Mouse (Mus musculus): ENCODE data around the gene Acacb. TPM values are rescaled to one million over a fixed set of nuclear protein-coding genes. Genes with fewer than 3 reads are reported as not detected.
A peak's percentile ranks its signal among the peaks of the same experiment; 100 is the strongest.

Acacb gene
- polyA plus RNA-seq, 2 experiments: 2.7 to 4.9 TPM

DNA sequence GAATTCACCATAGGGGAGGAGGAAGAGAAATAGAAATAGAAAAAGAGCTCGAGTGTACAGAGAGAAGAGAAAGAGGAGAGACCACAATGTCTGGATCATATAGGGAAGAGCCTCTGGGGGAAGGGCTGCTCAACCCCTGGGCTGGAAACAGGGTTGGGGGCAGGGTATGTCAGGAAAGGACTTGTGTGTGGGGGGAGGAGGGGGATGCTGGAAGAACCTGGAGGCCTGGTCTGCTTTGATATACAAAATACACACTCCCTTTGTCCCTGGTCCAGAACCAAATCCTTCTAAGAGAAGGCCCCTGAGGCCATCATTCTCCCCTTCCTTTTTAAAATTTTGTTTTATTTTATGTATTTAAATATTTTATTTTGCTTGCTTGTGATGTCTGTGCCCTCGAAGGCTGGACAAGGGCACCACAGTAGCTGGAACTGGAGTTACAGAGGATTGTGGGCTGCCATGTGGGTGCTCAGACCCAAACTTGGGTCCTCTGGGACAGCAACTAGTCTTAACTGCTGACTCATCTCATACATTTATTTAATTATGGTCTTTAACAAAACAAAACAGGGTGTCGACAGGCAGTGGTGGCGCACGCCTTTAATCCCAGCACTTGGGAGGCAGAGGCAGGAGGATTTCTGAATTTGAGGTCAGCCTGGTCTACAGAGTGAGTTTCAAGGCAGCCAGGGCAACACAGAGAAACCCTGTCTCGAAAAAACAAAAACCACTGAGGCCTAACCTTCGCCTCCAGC is 19.7 kb upstream of the Acacb start:
- Histone ChIP-seq H3K9me3 (ENCODE audit: control insufficient read depth, low read length) (no peaks in the 10 kb centered on the region), H3K27ac (replicated peaks; ENCODE audit: low read depth, low read length) (no peak overlapping the region), H3K4me1 (ENCODE audit: control insufficient read depth, insufficient read depth, low read length) (peaks cover 1% of the 10 kb centered on the region; the same call in 1 of the 2 replicates), H3K36me3 (ENCODE audit: control insufficient read depth, insufficient read depth, low read length) (peaks cover 28% of the 10 kb centered on the region), H3K4me2 (replicated peaks; ENCODE audit: low read depth, low read length, severe bottlenecking) (peak overlapping the region; percentile 65), H3K4me3 (replicated peaks; ENCODE audit: low read length) (peak overlapping the region; percentile 46; the same call in 1 of the 2 replicates), H3K27me3 (ENCODE audit: control insufficient read depth, insufficient read depth, low read length) (no peaks in the 10 kb centered on the region), H3K9ac (ENCODE audit: low read depth, low read length, severe bottlenecking) (no peak overlapping the region)
- DNase-seq (ENCODE audit: low spot score): no peak
- ATAC-seq (ENCODE audit: low FRiP score, low read depth): no peak
- TF ChIP-seq POLR2A (IDR thresholded peaks at IDR 0.05; ENCODE audit: borderline replicate concordance, extremely low read depth, insufficient read depth, insufficient read length): no peak
- WGBS: 84% methylated on average over 7 of the region's 7 CpGs

GRCm38 (mm10) chr5:114127374-114128349 is 18.7 kb upstream of the Acacb start, which contains the start of gene Alkbh2:
Alkbh2 (minus strand) TSS chr5:114128218.
- peak; percentile 85 for DNase-seq (ENCODE audit: low spot score)
- Histone ChIP-seq H3K36me3 (ENCODE audit: control insufficient read depth, insufficient read depth, low read length) (peaks cover 18% of the 10 kb centered on the region), H3K27me3 (ENCODE audit: control insufficient read depth, insufficient read depth, low read length) (no peaks in the 10 kb centered on the region), H3K4me2 (replicated peaks; ENCODE audit: low read depth, low read length, severe bottlenecking) (peak within 1 kb of the TSS; percentile 65), H3K4me1 (ENCODE audit: control insufficient read depth, insufficient read depth, low read length) (peaks cover 8% of the 10 kb centered on the region; the same call in 1 of the 2 replicates), H3K9me3 (ENCODE audit: control insufficient read depth, low read length) (no peaks in the 10 kb centered on the region), H3K4me3 (replicated peaks; ENCODE audit: low read length) (peak within 1 kb of the TSS; percentile 46), H3K9ac (ENCODE audit: low read depth, low read length, severe bottlenecking) (peak within 1 kb of the TSS; percentile 59), H3K27ac (replicated peaks; ENCODE audit: low read depth, low read length) (peak within 1 kb of the TSS; percentile 90)
- under 1% methylated on average over 56 of the region's 69 CpGs for WGBS
- peak; percentile 14; the same call in 1 of the 2 replicates for ATAC-seq (ENCODE audit: low FRiP score, low read depth)
- TF ChIP-seq POLR2A (IDR thresholded peaks at IDR 0.05; ENCODE audit: borderline replicate concordance, extremely low read depth, insufficient read depth, insufficient read length): peak; percentile 23; the same call in 1 of the 2 replicates

DNA sequence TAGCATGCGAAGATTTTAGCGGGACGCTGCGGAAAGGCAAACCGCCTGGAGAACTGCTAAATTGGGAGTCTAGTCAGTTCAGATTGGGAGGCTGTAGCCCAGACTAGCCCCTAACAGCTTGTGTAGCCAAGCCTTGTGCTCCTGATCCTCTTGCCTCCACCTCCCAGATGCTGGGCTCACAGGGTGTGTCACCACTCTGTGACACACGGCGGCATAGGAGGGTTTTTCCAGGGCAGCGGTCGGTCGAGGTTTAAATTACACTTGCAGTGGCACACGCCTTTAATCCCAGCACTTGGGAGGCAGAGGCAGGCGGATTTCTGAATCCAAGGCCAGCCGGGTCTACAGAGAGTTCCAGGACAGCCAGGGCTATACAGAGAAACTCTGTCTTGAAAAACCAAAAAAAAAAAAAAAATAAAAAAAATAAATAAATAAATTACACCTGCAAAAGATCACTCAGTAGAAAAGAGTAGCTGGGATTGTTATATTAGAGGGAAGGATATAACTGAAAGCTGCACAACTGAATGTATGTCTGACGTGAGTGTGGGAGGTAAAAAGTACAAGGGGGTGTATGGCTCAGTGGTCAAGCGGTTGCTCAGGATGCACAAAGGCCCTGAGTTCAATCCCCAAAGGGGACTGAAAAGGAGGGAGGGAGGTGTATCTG is 16.7 kb upstream of the Acacb start:
- Histone ChIP-seq H3K4me3 (replicated peaks; ENCODE audit: low read length) (peak overlapping the region; percentile 68), H3K4me1 (ENCODE audit: control insufficient read depth, insufficient read depth, low read length) (peaks cover 8% of the 10 kb centered on the region), H3K27me3 (ENCODE audit: control insufficient read depth, insufficient read depth, low read length) (no peaks in the 10 kb centered on the region), H3K27ac (replicated peaks; ENCODE audit: low read depth, low read length) (no peak overlapping the region), H3K9ac (ENCODE audit: low read depth, low read length, severe bottlenecking) (no peak overlapping the region), H3K9me3 (ENCODE audit: control insufficient read depth, low read length) (no peaks in the 10 kb centered on the region), H3K4me2 (replicated peaks; ENCODE audit: low read depth, low read length, severe bottlenecking) (peak overlapping the region; percentile 93), H3K36me3 (ENCODE audit: control insufficient read depth, insufficient read depth, low read length) (peaks cover 4% of the 10 kb centered on the region)
- no peak for TF ChIP-seq POLR2A (IDR thresholded peaks at IDR 0.05; ENCODE audit: borderline replicate concordance, extremely low read depth, insufficient read depth, insufficient read length)
- ATAC-seq (ENCODE audit: low FRiP score, low read depth): no peak
- 76% methylated on average over 15 of the region's 15 CpGs for WGBS
- no peak for DNase-seq (ENCODE audit: low spot score)

DNA sequence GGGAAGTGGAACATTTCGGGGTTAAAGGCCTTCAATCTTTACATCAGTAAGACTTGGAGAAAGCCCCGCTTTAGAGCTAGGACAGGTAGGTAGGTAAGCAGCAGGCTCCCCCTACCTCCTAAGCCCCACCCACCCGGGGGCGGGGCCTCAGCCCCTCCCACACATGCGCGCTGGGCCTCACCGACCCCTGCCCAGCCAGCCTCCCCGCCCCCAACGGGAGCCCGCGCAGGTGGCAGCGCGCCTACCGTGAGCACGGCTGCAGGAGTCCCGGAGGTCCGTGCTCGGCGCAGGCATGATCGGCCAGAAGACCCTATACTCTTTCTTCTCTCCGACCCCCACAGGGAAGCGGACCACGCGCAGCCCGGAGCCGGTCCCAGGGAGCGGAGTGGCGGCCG is 16.1 kb upstream of the Acacb start, which contains the start of gene Ung:
Gene Ung (plus strand): TSS at position 176 of the 395 bp plus-strand sequence.
- no peak for TF ChIP-seq POLR2A (IDR thresholded peaks at IDR 0.05; ENCODE audit: borderline replicate concordance, extremely low read depth, insufficient read depth, insufficient read length)
- WGBS: 1% methylated on average over 24 of the region's 29 CpGs
- Histone ChIP-seq H3K9ac (ENCODE audit: low read depth, low read length, severe bottlenecking) (peak within 1 kb of the TSS; percentile 61), H3K4me2 (replicated peaks; ENCODE audit: low read depth, low read length, severe bottlenecking) (peak within 1 kb of the TSS; percentile 93), H3K27me3 (ENCODE audit: control insufficient read depth, insufficient read depth, low read length) (no peaks in the 10 kb centered on the region), H3K4me3 (replicated peaks; ENCODE audit: low read length) (peak within 1 kb of the TSS; percentile 68), H3K27ac (replicated peaks; ENCODE audit: low read depth, low read length) (peak within 1 kb of the TSS; percentile 73), H3K9me3 (ENCODE audit: control insufficient read depth, low read length) (no peaks in the 10 kb centered on the region), H3K36me3 (ENCODE audit: control insufficient read depth, insufficient read depth, low read length) (peaks cover 5% of the 10 kb centered on the region), H3K4me1 (ENCODE audit: control insufficient read depth, insufficient read depth, low read length) (peaks cover 8% of the 10 kb centered on the region)
- DNase-seq (ENCODE audit: low spot score) (peak; percentile 49), ATAC-seq (ENCODE audit: low FRiP score, low read depth) (peak; percentile 27)
